Mouse (Mus musculus) ES-Bruce4 (cell line): Measurements from ENCODE around the gene Bcl2. TPM values are rescaled to one million over a fixed set of nuclear protein-coding genes. Genes with fewer than 3 reads are reported as not detected.

ENCODE experiments used
- H3K27ac ChIP-seq: 2 replicates; pipeline ENCODE4 v1.5.1; 2012; ENCODE audit warnings: low read length, inconsistent platforms; ENCODE audit not compliant: insufficient read depth
- H3K27me3 ChIP-seq: 2 replicates; pipeline ENCODE4 v1.6.1; 2012; ENCODE audit warnings: mild to moderate bottlenecking, low read length, inconsistent platforms; ENCODE audit not compliant: control insufficient read depth, poor library complexity, insufficient read depth, severe bottlenecking
- H3K36me3 ChIP-seq: 2 replicates; pipeline ENCODE4 v1.6.1; 2012; ENCODE audit warnings: inconsistent platforms, mild to moderate bottlenecking, low read length, moderate library complexity; ENCODE audit not compliant: control insufficient read depth, poor library complexity, insufficient read depth, severe bottlenecking
- H3K4me1 ChIP-seq: one replicate; pipeline ENCODE4 v1.8.1; 2011; ENCODE audit warnings: low read length; ENCODE audit not compliant: control insufficient read depth, insufficient read depth
- H3K4me3 ChIP-seq: 2 replicates; pipeline ENCODE4 v1.5.1; 2011; ENCODE audit warnings: low read depth, mild to moderate bottlenecking, low read length
- H3K9ac ChIP-seq: 2 replicates; pipeline ENCODE4 v1.6.1; 2012; ENCODE audit warnings: low read depth, mild to moderate bottlenecking, inconsistent platforms; ENCODE audit not compliant: poor library complexity, severe bottlenecking
- H3K9me3 ChIP-seq: replicated peaks from 2 replicates; pipeline ENCODE4 v1.6.1; 2012; ENCODE audit warnings: mild to moderate bottlenecking, low read length, inconsistent platforms; ENCODE audit not compliant: control insufficient read depth, poor library complexity, insufficient read depth, severe bottlenecking
- CTCF ChIP-seq: IDR thresholded peaks from one replicate; pipeline ENCODE4 v1.8.1; 2011; ENCODE audit warnings: low read depth, low read length
- EP300 ChIP-seq: IDR thresholded peaks from 2 replicates; pipeline ENCODE4 v1.6.1; 2011; ENCODE audit warnings: low read depth, low read length; ENCODE audit not compliant: insufficient read depth
- POLR2A ChIP-seq: IDR thresholded peaks from one replicate; pipeline ENCODE4 v1.8.1; 2011; ENCODE audit warnings: low read length; ENCODE audit not compliant: insufficient read depth
- polyA plus RNA-seq: library from polyadenylated mRNA; stranded (reverse); fragments of >200 nt; gene quantifications from 2 replicates; pipeline ENCODE4 v1.2.4, GENCODE M21; 2011; ENCODE audit warnings: low read depth; ENCODE audit not compliant: missing spikeins, insufficient read depth, insufficient read length

Gene Bcl2
- polyA plus RNA-seq, 1 experiment, result 3.0 TPM

DNA sequence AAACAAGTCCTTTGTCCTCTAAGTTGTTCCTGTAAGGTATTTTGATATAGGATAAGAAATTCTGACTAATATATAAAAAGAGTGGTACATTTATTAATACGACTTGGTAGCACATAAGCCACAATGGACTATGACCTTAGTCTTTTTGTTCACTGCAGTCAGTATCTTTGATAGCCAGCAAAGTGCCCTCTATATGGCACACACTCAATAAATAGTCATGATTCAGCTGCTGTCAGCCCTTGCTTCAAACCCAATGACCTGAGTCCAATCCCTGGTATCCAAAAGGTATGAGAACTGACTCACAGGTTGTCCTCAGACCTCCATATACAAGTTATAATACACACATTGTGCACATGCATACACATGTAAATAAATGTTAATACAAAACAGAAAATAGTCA, 117.7 kb downstream of the Bcl2 start:
- Histone ChIP-seq H3K4me1 (no peaks in the 10 kb centered on the region), H3K4me3 (no peak overlapping the region)
- no peak for TF ChIP-seq POLR2A
- TF ChIP-seq CTCF, result no peak
- no peak for TF ChIP-seq EP300

DNA sequence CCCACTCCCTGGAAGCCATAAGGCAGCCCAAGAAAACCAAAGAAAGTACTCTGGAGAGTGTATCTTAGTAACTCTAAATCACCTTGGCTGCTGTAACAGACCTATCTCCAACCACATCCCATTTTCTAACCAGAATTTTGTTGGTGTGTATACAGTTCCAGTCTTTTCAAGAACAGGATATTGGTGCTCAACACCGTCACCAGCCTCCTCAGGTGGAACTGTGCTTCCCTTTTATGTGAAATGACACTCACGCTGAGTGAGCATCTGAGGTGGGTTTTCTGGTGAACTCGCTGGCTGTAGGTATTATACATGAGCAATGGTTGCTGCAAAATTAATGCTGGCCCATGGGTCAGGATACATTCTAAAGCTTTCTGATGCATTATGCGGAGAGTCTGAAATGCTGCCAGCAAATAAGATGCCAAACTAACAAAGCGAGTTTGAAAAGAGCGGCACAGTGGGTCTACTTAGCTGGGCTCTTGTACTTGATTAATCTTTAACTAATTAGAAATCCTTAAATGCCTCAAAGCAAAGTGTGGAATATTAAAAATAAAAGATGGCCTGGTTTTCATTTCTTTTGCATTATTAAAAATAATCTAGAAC, 118.7 kb downstream of the Bcl2 start:
- Histone ChIP-seq H3K36me3 (no peaks in the 10 kb centered on the region), H3K9ac (no peak overlapping the region), H3K9me3 (no peaks in the 10 kb centered on the region), H3K27me3 (no peaks in the 10 kb centered on the region), H3K4me3 (no peak overlapping the region), H3K27ac (no peak overlapping the region), H3K4me1 (no peaks in the 10 kb centered on the region)
- TF ChIP-seq POLR2A (no peak), CTCF (no peak), EP300 (no peak)

More for the DNA sequence above, 117.7 kb downstream of the Bcl2 start:
- Histone ChIP-seq H3K27ac (no peak overlapping the region), H3K9me3 (no peaks in the 10 kb centered on the region), H3K36me3 (no peaks in the 10 kb centered on the region), H3K27me3 (no peaks in the 10 kb centered on the region), H3K9ac (no peak overlapping the region)

DNA sequence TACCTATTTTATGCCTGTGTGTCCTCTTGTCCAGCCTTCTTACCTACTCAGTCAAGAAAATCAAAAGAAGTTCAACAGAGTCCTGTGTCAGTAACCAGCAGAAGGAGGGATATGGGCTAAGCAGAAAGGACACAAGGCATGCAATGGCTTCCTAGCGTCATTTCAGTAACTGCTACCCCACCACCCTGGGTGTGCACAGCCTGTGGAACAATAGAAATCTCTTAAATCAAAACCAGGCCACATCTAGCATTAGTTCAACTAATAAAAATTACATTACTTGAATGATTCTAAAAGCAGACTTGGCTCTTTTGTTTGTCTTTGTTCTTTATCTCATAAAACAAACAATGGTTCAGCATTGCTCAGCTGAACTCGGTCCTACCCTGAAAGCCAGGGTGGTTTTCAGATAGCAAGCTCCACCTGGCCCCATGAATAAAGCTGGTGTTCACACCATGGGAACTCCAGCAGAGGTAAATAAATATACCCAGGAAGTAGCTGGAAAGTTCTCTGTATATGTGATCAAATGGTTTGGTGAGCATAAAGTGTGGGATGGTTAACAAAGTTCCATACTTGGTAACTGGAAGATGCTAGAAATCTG, 122.8 kb downstream of the Bcl2 start:
- TF ChIP-seq POLR2A (no peak), EP300 (no peak), CTCF (no peak)

DNA sequence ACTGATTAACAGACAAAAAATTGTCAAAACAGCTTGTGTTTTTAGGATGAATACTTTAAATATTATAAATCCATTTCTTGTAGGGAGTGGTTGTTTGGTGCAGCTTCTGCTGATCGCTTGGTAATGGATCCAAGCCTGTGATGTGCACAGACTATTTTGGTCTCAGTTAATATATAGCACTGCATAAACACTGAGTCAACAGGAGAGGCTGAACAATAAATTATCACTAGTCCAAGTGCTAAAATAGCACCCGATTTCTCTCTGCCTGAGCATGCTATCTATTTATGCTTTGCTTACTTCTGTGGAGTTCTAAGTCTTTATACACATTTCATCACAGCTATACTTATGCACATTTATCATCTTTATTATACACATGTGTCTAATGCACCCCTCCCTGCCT, 124.9 kb downstream of the Bcl2 start:
- Histone ChIP-seq H3K27ac (no peak overlapping the region), H3K9ac (no peak overlapping the region), H3K4me1 (no peaks in the 10 kb centered on the region), H3K4me3 (no peak overlapping the region), H3K9me3 (no peaks in the 10 kb centered on the region), H3K36me3 (no peaks in the 10 kb centered on the region), H3K27me3 (no peaks in the 10 kb centered on the region)
- TF ChIP-seq POLR2A (no peak), EP300 (no peak), CTCF (no peak)

More for the DNA sequence above, 122.8 kb downstream of the Bcl2 start:
- Histone ChIP-seq H3K9me3 (no peaks in the 10 kb centered on the region), H3K27me3 (no peaks in the 10 kb centered on the region), H3K27ac (no peak overlapping the region), H3K36me3 (no peaks in the 10 kb centered on the region), H3K4me1 (no peaks in the 10 kb centered on the region), H3K4me3 (no peak overlapping the region), H3K9ac (no peak overlapping the region)

DNA sequence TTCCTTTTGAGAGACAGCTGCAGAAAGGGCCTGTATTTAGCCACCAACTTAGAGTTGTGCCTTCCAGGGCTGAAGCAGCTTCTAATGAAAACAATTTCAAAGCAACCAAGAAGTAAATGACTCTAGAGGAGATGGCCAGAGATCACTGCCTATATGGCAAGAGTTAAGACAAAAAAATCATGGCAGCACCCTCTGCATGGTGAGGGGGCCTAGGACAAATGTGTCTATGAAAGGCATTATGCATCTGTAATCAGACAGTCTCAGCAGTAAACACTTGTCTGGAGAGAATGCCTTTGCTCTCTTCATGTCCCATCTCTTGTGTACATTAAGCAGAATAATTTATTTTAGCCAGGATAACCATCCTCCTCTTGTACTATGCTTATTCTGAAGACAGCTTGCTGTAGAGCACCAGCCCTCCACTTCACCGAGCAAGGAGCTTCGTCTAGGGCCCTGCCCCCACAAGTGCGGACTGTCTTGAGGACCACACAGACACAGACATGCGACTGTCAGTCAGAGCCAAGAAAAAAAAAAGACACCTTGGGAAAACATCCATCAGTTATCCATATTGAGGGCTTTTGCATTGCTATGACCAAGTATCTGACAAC, 126.1 kb downstream of the Bcl2 start:
- Histone ChIP-seq H3K9ac (no peak overlapping the region), H3K36me3 (no peaks in the 10 kb centered on the region), H3K4me1 (no peaks in the 10 kb centered on the region), H3K4me3 (no peak overlapping the region), H3K27me3 (no peaks in the 10 kb centered on the region), H3K27ac (no peak overlapping the region), H3K9me3 (no peaks in the 10 kb centered on the region)
- TF ChIP-seq CTCF (no peak), POLR2A (no peak), EP300 (no peak)

DNA sequence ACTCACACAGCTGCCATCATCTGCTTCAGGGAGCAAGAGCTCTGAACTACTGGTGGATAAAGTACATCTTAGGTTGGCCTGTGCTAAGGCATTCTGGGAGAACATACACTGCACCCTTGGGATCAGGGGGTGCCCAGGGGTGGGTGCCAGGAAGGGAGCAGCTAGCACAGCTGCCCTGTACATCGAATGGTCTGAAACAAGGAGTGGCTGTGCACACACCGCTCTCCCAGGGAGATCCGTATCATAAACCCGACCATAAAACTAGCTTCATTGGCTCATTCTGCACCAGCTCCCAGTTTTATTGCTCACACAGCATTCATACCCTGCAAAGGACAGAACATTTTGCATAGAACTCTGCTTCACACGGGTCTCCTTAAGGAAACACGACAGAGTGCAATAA, 127.3 kb downstream of the Bcl2 start:
- H3K27ac ChIP-seq, result no peak overlapping the region

More for the DNA sequence above, 127.3 kb downstream of the Bcl2 start:
- Histone ChIP-seq H3K9me3 (no peaks in the 10 kb centered on the region), H3K36me3 (no peaks in the 10 kb centered on the region), H3K9ac (no peak overlapping the region), H3K27me3 (no peaks in the 10 kb centered on the region), H3K4me3 (no peak overlapping the region), H3K4me1 (no peaks in the 10 kb centered on the region)
- TF ChIP-seq POLR2A, result no peak
- no peak for TF ChIP-seq CTCF
- no peak for TF ChIP-seq EP300
